Mouse (Mus musculus) c-Kit-positive CD71-negative TER-119-negative erythroid progenitor cells, embryonic 14.5 days (primary cell): ENCODE measurements around the gene Lrrtm3.

Experiments used
- DNase-seq: peaks from one replicate; pipeline ENCODE4 v3.0.0-alpha.2; 2013; ENCODE audit warnings: low read depth

The Lrrtm3 gene

GRCm38 (mm10) chr10:64041218-64041617, 48.9 kb downstream of the Lrrtm3 start:
- DNase-seq = no peak

- no peak for DNase-seq
These were observed 50.1 kb downstream of the Lrrtm3 start for GRCm38 (mm10) chr10:64039760-64040535.

- no peak for DNase-seq
These were observed 59.2 kb downstream of the Lrrtm3 start for GRCm38 (mm10) chr10:64030901-64031300.

- no peak for DNase-seq
These were observed 66.7 kb downstream of the Lrrtm3 start for GRCm38 (mm10) chr10:64023340-64023739.

GRCm38 (mm10) chr10:64020347-64020746, 69.7 kb downstream of the Lrrtm3 start:
- DNase-seq = no peak

GRCm38 (mm10) chr10:64001996-64002395, 88.1 kb downstream of the Lrrtm3 start:
- DNase-seq = no peak

DNA sequence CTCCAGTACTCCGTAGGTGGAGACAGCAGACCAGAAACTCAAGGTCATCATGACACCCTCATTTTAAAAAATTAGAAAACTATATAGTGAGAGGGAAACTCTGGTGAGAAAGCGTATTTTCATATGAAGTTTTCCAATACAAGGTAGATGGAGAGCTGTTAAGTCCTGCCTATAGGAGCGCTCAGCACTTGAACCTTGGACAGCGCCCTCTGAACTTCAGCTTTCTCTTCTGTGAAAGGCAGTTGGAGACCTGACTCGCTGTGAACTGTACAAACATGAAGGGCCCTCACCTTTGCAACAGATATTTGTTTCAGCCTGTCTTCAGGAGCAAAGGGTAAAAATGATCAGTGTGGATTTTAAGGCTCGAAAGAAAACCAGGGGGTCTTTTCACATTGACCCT, 88.5 kb downstream of the Lrrtm3 start:
- DNase-seq = no peak

GRCm38 (mm10) chr10:63994251-63994650, 95.8 kb downstream of the Lrrtm3 start:
- DNase-seq = no peak

- no peak for DNase-seq
These were observed 104.5 kb downstream of the Lrrtm3 start for GRCm38 (mm10) chr10:63985576-63985975.

GRCm38 (mm10) chr10:63979410-63979809, 110.7 kb downstream of the Lrrtm3 start:
- no peak for DNase-seq

- DNase-seq = no peak
These were observed 111.1 kb downstream of the Lrrtm3 start for GRCm38 (mm10) chr10:63978969-63979368.

- DNase-seq = no peak
These were observed 111.5 kb downstream of the Lrrtm3 start for GRCm38 (mm10) chr10:63978535-63978934.

DNA sequence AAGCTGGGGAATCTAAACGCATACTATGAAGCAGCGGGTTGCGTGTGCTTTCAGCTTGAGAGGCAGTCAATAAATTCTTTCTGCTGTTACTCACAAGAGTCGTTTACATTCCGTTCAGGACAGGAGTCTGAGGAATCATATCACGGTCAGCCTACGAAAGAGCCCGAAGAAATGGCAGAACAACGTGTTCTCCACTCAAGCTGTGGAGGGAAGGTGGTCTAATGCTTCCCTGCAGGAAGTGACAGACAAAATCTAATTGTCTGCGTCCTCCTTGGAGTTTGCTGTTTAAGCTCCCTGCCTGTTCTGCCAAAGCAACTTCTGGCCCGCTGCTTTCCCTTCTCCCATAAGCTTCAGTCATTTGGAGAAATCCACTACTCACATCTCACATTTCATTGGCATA, 112.0 kb downstream of the Lrrtm3 start:
- DNase-seq = no peak

GRCm38 (mm10) chr10:63972300-63972699, 117.8 kb downstream of the Lrrtm3 start:
- no peak for DNase-seq

DNA sequence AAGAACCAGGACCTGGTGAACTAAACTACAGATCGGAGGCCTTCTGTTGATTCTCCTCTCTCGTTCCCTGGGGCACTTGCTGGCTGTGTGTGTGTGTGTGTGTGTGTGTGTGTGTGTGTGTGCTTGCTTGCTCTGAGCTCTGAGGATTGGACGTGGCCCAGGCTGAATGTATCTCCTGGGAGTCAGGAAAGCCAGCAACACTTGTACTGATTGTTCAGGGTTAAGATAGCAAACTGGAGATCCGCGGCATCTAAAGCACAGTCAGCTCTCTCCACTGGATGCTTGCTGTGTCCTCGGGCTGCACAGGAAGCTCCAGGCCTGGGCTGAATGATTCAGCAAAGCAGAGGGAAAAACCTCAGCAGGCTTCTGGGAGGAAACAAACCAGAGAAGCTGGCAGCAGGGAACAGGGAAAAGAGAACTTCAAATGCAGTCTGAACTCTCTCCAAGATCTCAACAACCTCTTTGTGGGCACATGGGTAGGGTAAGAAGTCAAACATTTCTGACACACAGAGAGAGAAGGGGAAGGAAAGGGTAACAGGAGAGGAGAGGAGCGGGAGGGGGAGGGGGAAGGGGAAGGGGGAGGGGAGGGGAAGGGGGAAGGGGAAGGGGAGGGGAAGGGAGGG, 135.7 kb downstream of the Lrrtm3 start:
- no peak for DNase-seq

DNA sequence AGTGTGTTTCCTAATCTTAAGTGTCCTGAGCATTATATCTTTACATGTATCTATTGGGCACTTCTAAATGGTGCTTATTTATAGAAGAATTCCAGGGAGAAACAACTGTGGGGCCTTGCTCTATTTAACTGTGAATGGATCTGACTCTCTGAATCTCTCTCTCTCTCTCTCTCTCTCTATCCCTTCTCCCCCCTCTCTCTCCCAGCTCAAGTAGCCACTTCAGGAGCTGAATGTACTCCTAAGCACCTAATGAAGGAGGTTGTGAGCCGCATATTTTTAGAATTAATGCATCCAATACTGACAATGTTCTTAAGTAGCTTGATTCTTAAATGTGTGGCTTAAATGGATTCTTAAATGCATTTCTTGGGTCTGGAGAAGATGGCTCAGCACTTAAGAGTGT, 138.6 kb downstream of the Lrrtm3 start:
- DNase-seq = no peak

- DNase-seq = no peak
These were observed 139.2 kb downstream of the Lrrtm3 start for GRCm38 (mm10) chr10:63950867-63951266.

DNA sequence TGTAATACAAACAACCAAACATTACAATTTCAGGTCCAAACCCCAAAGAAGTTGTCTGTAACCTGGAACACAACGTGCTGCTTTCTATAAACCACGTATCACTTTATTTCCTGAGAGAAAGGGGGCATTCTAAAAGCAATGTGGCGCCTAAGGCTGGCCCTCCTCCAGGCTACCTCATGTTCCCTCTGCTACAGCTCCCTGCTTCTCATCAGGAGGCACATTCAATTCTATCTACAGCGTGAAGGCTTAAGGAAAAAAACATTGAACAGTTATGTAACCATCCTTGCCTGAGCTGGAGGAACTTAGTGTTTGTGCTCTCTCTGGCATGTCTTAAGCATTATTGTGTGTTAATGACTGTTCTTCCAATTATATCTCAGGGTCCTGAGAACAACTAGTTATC, 142.8 kb downstream of the Lrrtm3 start:
- DNase-seq = no peak

GRCm38 (mm10) chr10:63945534-63945933, 144.5 kb downstream of the Lrrtm3 start:
- DNase-seq = no peak

DNA sequence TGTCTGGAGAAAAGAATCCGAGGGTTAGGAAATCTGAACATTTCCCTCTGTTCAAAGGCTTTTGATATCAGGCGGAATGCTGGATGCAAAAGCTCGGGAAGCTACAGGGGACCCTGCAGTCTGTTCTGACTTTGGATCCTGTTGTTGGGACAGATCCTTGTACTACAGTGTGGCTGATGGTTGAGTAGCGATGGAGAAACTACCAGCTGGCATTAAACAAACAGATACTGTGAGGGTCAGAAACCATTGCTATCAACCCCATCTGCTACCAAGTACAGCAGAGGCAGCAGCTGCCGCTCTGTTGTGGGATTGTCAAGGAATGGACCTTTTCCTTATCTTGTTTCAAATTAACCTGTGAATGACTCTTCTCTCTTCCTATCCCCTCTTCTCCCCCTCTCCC, 156.1 kb downstream of the Lrrtm3 start:
- DNase-seq = no peak

DNA sequence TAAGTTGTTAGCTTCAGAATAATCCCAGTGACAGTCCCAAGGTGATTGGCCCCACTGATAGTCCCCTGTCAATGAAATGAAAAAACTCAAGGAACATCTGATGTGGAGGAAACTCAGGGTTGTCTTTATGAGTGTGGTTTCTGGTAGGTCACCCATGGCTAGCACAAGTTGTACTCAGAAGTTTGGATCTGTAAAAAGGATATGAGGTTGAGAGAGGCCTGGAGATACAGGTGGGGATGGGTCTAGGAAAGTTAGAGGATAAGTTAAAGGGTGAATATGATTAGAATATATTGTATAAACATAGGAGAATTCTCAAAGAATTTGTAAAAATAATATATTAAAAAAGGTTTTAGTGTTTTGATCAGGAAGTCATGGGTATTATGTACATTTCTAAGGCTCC, 162.7 kb downstream of the Lrrtm3 start, which contains the start of gene Gm10118:
TSS of gene Gm10118 (minus strand) at position 101 of the 400 bp plus-strand sequence.
- no peak for DNase-seq

- no peak for DNase-seq
These were observed 181.2 kb downstream of the Lrrtm3 start for GRCm38 (mm10) chr10:63908878-63909277.

GRCm38 (mm10) chr10:63899891-63900290, 190.2 kb downstream of the Lrrtm3 start:
- no peak for DNase-seq

DNA sequence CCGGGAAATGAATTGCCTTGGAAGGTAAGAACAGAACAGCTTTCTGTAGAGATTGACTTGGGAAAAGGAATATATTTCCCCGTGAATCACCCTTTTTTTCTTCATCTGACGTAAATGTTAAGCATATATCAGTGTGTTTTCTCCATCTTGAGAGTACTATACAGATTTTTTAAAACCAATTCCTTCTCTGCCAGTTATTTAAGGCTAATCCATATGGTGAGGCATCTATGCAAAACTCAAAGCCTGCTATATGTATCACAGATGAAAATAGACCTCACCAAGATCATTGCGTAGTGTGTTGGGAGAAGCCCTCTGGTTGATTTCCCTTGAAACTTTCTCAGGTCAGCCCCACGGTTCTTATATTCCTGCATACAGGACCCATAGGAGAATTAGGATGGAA, 195.5 kb downstream of the Lrrtm3 start:
- DNase-seq = no peak
